Mouse (Mus musculus): ENCODE results near the gene 4931409K22Rik. TPM values are rescaled to one million over a fixed set of nuclear protein-coding genes. Genes with fewer than 3 reads are reported as not detected.

4931409K22Rik gene
- polyA plus RNA-seq, 1 experiment from 2014 or later: 0.10 TPM

MicroRNAs encoded within 50 kb of the gene (microRNA counts, 519-probe panel; counts per million panel counts)
- microRNA mmu-miR-671-3p (1,581 counts per million, percentile 9 among the panel's probes with 10 or more counts), microRNA mmu-miR-671-5p (not detected)

Small RNAs within 50 kb of the gene (microRNA-seq; reads per million reads assigned to microRNA genes)
- 458 reads per million, percentile 64 among the genes with 10 or more reads in this experiment for gene Mir671

Other genes starting within 250 kb of the 4931409K22Rik start
- gene Kcnh2, start 205.2 kb downstream of the 4931409K22Rik start, polyA plus RNA-seq (2014; fragmentation: Nextera tagmentation; extraction: Ambion mirVana): 8.9 and 9.8 TPM in 2 replicates
- 4.6 and 4.9 TPM in 2 replicates for gene Nos3, start 192.0 kb downstream of the 4931409K22Rik start, polyA plus RNA-seq (2014; fragmentation: Nextera tagmentation; extraction: Ambion mirVana)
- 0.57 and 0.68 TPM in 2 replicates for gene Atg9b, start 164.7 kb downstream of the 4931409K22Rik start, polyA plus RNA-seq (2014; fragmentation: Nextera tagmentation; extraction: Ambion mirVana)
- 46.2 and 52.5 TPM in 2 replicates for gene Abcb8, start 163.1 kb downstream of the 4931409K22Rik start, polyA plus RNA-seq (2014; fragmentation: Nextera tagmentation; extraction: Ambion mirVana)
- 0.26 TPM in 1 of 2 replicates, not detected in the other for gene Asic3, start 143.4 kb downstream of the 4931409K22Rik start, polyA plus RNA-seq (2014; fragmentation: Nextera tagmentation; extraction: Ambion mirVana)
- 46.4 and 47.7 TPM in 2 replicates for gene Cdk5, start 133.3 kb downstream of the 4931409K22Rik start, polyA plus RNA-seq (2014; fragmentation: Nextera tagmentation; extraction: Ambion mirVana)
- gene Slc4a2, start 133.0 kb downstream of the 4931409K22Rik start, polyA plus RNA-seq (2014; fragmentation: Nextera tagmentation; extraction: Ambion mirVana): 30.6 and 32.2 TPM in 2 replicates
- 98.5 and 102 TPM in 2 replicates for gene Fastk, start 111.5 kb downstream of the 4931409K22Rik start, polyA plus RNA-seq (2014; fragmentation: Nextera tagmentation; extraction: Ambion mirVana)
- 25.5 and 27.6 TPM in 2 replicates for gene Tmub1, start 109.0 kb downstream of the 4931409K22Rik start, polyA plus RNA-seq (2014; fragmentation: Nextera tagmentation; extraction: Ambion mirVana)
- gene Agap3, start 104.6 kb downstream of the 4931409K22Rik start, polyA plus RNA-seq (2014; fragmentation: Nextera tagmentation; extraction: Ambion mirVana): 25.3 and 25.6 TPM in 2 replicates
- gene Gbx1, start 29.6 kb downstream of the 4931409K22Rik start, polyA plus RNA-seq (2014; fragmentation: Nextera tagmentation; extraction: Ambion mirVana): not detected in 2 replicates
- 0.22 and 0.34 TPM in 2 replicates for gene Asb10, start 15.8 kb downstream of the 4931409K22Rik start, polyA plus RNA-seq (2014; fragmentation: Nextera tagmentation; extraction: Ambion mirVana)
- 79.5 and 89.2 TPM in 2 replicates for gene Abcf2, start 20.7 kb upstream of the 4931409K22Rik start, polyA plus RNA-seq (2014; fragmentation: Nextera tagmentation; extraction: Ambion mirVana)
- gene Chpf2, start 29.9 kb upstream of the 4931409K22Rik start, polyA plus RNA-seq (2014; fragmentation: Nextera tagmentation; extraction: Ambion mirVana): 11.3 and 13.4 TPM in 2 replicates
- gene Smarcd3, start 67.6 kb upstream of the 4931409K22Rik start, polyA plus RNA-seq (2014; fragmentation: Nextera tagmentation; extraction: Ambion mirVana): 35.6 and 36.2 TPM in 2 replicates
- gene Nub1, start 128.7 kb upstream of the 4931409K22Rik start, polyA plus RNA-seq (2014; fragmentation: Nextera tagmentation; extraction: Ambion mirVana): 33.5 and 36.0 TPM in 2 replicates
- 18.7 and 21.0 TPM in 2 replicates for gene Wdr86, start 173.9 kb upstream of the 4931409K22Rik start, polyA plus RNA-seq (2014; fragmentation: Nextera tagmentation; extraction: Ambion mirVana)
- gene Crygn, start 201.2 kb upstream of the 4931409K22Rik start, polyA plus RNA-seq (2014; fragmentation: Nextera tagmentation; extraction: Ambion mirVana): 3.1 TPM in 1 of 2 replicates, not detected in the other